Mouse (Mus musculus) bone marrow macrophage, adult 2 months (primary cell): Measurements from ENCODE around the gene Sirt1. TPM values are rescaled to one million over a fixed set of nuclear protein-coding genes. Genes with fewer than 3 reads are reported as not detected.
A peak's percentile ranks its signal among the peaks of the same experiment; 100 is the strongest.
"Not testable (repeated sequence)": the region's sequence is repeated elsewhere in the genome, so short reads cannot be mapped to it uniquely, and the experiment has no call there.

Source experiments
- H3K27ac ChIP-seq: 2 replicates; pipeline ENCODE4 v1.5.1; 2012; ENCODE audit warnings: low read depth, low read length; ENCODE audit not compliant: insufficient read depth
- H3K4me1 ChIP-seq: 2 replicates; pipeline ENCODE4 v1.6.1; 2012; ENCODE audit warnings: low read length; ENCODE audit not compliant: control insufficient read depth, insufficient read depth
- H3K4me3 ChIP-seq: 2 replicates; pipeline ENCODE4 v1.5.1; 2012; ENCODE audit warnings: mild to moderate bottlenecking, low read length, moderate library complexity; ENCODE audit not compliant: insufficient read depth
- CTCF ChIP-seq: IDR thresholded peaks from 2 replicates; pipeline ENCODE4 v1.5.1; 2012; ENCODE audit warnings: low read depth, mild to moderate bottlenecking, low read length, moderate library complexity
- POLR2A ChIP-seq: IDR thresholded peaks from 2 replicates; pipeline ENCODE4 v1.6.1; 2012; ENCODE audit warnings: mild to moderate bottlenecking, low read depth, low read length, borderline replicate concordance
- polyA plus RNA-seq: library from polyadenylated mRNA; stranded (reverse); fragments of >200 nt; gene quantifications from 2 replicates; pipeline ENCODE4 v1.2.4, GENCODE M21; 2012; ENCODE audit not compliant: missing spikeins, insufficient read depth, insufficient read length

Sirt1 gene
- polyA plus RNA-seq, 1 experiment = 17.6 TPM

- H3K27ac ChIP-seq = no peak overlapping the region
- H3K4me1 ChIP-seq = no peaks in the 10 kb centered on the region
- H3K4me3 ChIP-seq = no peak overlapping the region
- TF ChIP-seq POLR2A (no peak), CTCF (no peak)
These were observed 7.4 kb upstream of the Sirt1 start for GRCm38 (mm10) chr10:63388948-63389347.

- Histone ChIP-seq H3K27ac (no peak overlapping the region), H3K4me1 (peaks cover 4% of the 10 kb centered on the region; the same call in 1 of the 2 replicates), H3K4me3 (peak overlapping the region; percentile 73)
- TF ChIP-seq POLR2A = no peak
- TF ChIP-seq CTCF = no peak
These were observed 5.5 kb upstream of the Sirt1 start for GRCm38 (mm10) chr10:63386991-63387390.

- TF ChIP-seq POLR2A = no peak
- no peak for TF ChIP-seq CTCF
- Histone ChIP-seq H3K4me1 (peaks cover 9% of the 10 kb centered on the region), H3K4me3 (peak overlapping the region; percentile 73), H3K27ac (0 out of 2 replicates have a peak overlapping the region, but pooled peaks have one; percentile 15)
These were observed 4.9 kb upstream of the Sirt1 start for GRCm38 (mm10) chr10:63386444-63386843.

GRCm38 (mm10) chr10:63385897-63386296 lies 4.4 kb upstream of the Sirt1 start:
- H3K4me1 ChIP-seq, H3K27ac ChIP-seq: not testable (repeated sequence)
- peak overlapping the region; percentile 73 for H3K4me3 ChIP-seq

- H3K27ac ChIP-seq = peak within 1 kb of the TSS; percentile 27; the same call in 1 of the 2 replicates
- H3K4me1 ChIP-seq = peaks cover 9% of the 10 kb centered on the region
- TF ChIP-seq CTCF = peak; percentile 45; the same call in 1 of the 2 replicates
- TF ChIP-seq POLR2A = peak; percentile 79; the same call in 1 of the 2 replicates
- peak within 1 kb of the TSS; percentile 64 for H3K4me3 ChIP-seq
These were observed 1.1 kb upstream of the Sirt1 start, which contains the start of gene Dnajc12 for GRCm38 (mm10) chr10:63382372-63383279. Gene Dnajc12, plus strand, starts transcription at chr10:63382443.

GRCm38 (mm10) chr10:63378948-63379680 lies 2.4 kb downstream of the Sirt1 start:
- H3K27ac ChIP-seq = no peak overlapping the region
- no peak for TF ChIP-seq CTCF
- H3K4me3 ChIP-seq = no peak overlapping the region
- H3K4me1 ChIP-seq = peaks cover 9% of the 10 kb centered on the region

- Histone ChIP-seq H3K4me1 (peaks cover 6% of the 10 kb centered on the region), H3K4me3 (no peak overlapping the region), H3K27ac (no peak overlapping the region)
- TF ChIP-seq POLR2A = no peak
- peak; percentile 49 for TF ChIP-seq CTCF
These were observed 4.0 kb downstream of the Sirt1 start for GRCm38 (mm10) chr10:63377468-63377867.

GRCm38 (mm10) chr10:63376303-63376702 lies 5.2 kb downstream of the Sirt1 start:
- TF ChIP-seq POLR2A (no peak), CTCF (no peak)
- Histone ChIP-seq H3K27ac (no peak overlapping the region), H3K4me3 (no peak overlapping the region), H3K4me1 (no peaks in the 10 kb centered on the region)

- H3K27ac ChIP-seq = no peak overlapping the region
- no peak overlapping the region for H3K4me3 ChIP-seq
- TF ChIP-seq CTCF (no peak), POLR2A (no peak)
- no peaks in the 10 kb centered on the region for H3K4me1 ChIP-seq
These were observed 13.5 kb downstream of the Sirt1 start for GRCm38 (mm10) chr10:63368041-63368440.

GRCm38 (mm10) chr10:63367386-63367785 lies 14.1 kb downstream of the Sirt1 start:
- TF ChIP-seq CTCF (no peak), POLR2A (no peak)
- Histone ChIP-seq H3K4me3 (no peak overlapping the region), H3K4me1 (no peaks in the 10 kb centered on the region), H3K27ac (no peak overlapping the region)
